Mouse (Mus musculus): Measurements from ENCODE around the gene Mogat1. TPM values are rescaled to one million over a fixed set of nuclear protein-coding genes. Genes with fewer than 3 reads are reported as not detected.
A peak's percentile ranks its signal among the peaks of the same experiment; 100 is the strongest.

The Mogat1 gene
- polyA plus RNA-seq, 1 experiment, result not detected

DNA sequence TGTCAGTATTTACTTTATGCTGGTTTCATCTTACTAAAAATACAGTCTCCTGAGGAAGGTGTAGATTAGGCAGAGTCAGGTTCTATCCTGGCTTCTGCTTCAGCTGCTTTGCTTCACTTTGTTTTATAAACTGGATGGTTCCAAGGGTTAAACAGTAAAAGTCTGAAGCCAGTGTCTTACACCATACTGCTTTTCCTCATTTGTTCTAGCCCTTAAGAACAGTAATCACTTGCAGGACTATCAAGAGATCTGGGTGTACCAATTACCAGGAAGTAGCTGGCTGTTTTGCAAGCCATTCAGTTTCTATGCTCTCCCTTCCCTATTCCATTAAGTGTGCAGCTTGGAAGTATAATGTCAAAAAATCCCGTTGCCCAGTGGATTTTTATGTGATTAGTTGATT is 3.7 kb upstream of the Mogat1 start:
- TF ChIP-seq CTCF (IDR thresholded peaks at IDR 0.05; ENCODE audit: low read depth, low read length) (no peak), POLR2A (IDR thresholded peaks at IDR 0.05; ENCODE audit: borderline replicate concordance, low read depth, low read length) (no peak)
- H3K4me3 ChIP-seq (ENCODE audit: insufficient read depth, low read length), result no peak overlapping the region

DNA sequence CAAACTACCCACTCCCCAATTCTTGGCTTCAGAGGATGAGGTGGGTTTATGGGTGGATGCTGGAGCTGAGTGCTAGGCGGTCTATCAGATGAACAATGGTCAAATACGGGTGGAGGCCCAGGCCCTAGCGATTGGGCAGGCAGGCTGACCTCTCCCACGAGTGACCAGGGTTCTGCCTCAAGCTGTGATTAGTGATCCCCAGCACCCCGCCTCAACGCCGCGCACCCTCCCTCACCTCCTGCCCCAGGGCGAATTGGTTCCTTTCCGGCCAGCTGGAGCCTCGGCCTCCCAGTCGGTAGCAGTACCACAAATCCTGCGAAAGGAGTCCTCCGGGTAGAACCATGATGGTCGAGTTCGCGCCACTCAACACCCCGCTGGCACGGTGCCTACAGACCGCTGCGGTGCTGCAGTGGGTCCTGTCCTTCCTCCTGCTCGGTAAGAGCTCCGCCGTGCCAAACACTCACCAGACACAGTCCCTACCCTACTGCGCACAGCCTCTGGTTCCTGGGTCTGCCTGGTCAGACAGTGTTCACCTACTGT is 900 bp downstream of the Mogat1 start, which contains the start of gene BC035947:
Gene BC035947, minus strand, starts transcription at position 538 of the 540 bp plus-strand sequence.
- Histone ChIP-seq H3K4me1 (ENCODE audit: control insufficient read depth, insufficient read depth, low read length) (peaks cover 3% of the 10 kb centered on the region), H3K4me3 (ENCODE audit: insufficient read depth, low read length) (no peak within 1 kb of the TSS), H3K27ac (ENCODE audit: insufficient read depth, low read depth, low read length) (no peak within 1 kb of the TSS)
- TF ChIP-seq CTCF (IDR thresholded peaks at IDR 0.05; ENCODE audit: low read depth, low read length) (no peak), POLR2A (IDR thresholded peaks at IDR 0.05; ENCODE audit: borderline replicate concordance, low read depth, low read length) (no peak)

More for the DNA sequence above, 3.7 kb upstream of the Mogat1 start:
- Histone ChIP-seq H3K4me1 (ENCODE audit: control insufficient read depth, insufficient read depth, low read length) (peaks cover 3% of the 10 kb centered on the region), H3K27ac (ENCODE audit: insufficient read depth, low read depth, low read length) (no peak overlapping the region)

DNA sequence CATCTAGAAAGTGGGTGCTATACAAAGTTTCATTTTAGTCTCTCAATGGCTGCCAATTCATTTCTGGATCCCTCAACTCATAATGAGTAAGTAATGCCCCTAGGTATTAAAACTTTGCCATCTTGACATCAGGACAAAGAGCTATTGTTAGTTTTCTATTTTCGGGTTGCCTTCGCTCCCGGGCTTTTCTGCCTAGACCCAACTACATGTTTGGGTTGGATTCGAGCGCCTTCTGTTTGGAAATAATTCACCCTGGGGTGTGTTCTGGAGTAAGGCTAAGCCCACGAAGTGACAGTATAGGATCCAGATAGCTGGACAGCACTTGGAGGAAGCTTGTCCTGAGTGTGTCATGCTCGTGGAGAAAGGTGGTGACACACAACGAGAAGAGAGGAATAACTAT is 2.0 kb downstream of the Mogat1 start:
- no peak for TF ChIP-seq CTCF (IDR thresholded peaks at IDR 0.05; ENCODE audit: low read depth, low read length)
- TF ChIP-seq POLR2A (IDR thresholded peaks at IDR 0.05; ENCODE audit: borderline replicate concordance, low read depth, low read length), result no peak
- H3K27ac ChIP-seq (ENCODE audit: insufficient read depth, low read depth, low read length), result no peak overlapping the region

DNA sequence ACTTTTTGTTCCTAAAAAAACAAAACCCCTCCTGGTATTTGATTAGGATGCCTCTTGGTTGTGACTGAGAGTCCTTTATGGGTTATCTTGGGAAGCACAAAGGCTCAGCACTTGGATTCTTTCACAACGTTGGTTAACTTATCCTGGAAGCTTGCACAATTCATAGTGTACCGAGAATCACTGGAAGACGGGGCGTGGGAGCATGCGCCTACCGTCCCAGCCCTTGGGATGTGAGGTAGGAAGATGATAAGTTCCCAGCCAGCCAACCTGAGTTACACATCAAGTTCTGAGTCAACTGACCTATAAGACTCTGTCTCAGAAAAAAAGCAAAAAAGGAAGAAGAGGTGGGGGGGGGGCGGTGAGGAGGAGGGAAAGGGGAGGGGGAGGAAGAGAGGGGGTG is 8.1 kb downstream of the Mogat1 start:
- TF ChIP-seq POLR2A (IDR thresholded peaks at IDR 0.05; ENCODE audit: borderline replicate concordance, low read depth, low read length) (no peak), CTCF (IDR thresholded peaks at IDR 0.05; ENCODE audit: low read depth, low read length) (no peak)
- Histone ChIP-seq H3K27ac (ENCODE audit: insufficient read depth, low read depth, low read length) (no peak overlapping the region), H3K4me1 (ENCODE audit: control insufficient read depth, insufficient read depth, low read length) (0 out of 2 replicates have a peak, but pooled peaks cover 2% of the 10 kb centered on the region), H3K4me3 (ENCODE audit: insufficient read depth, low read length) (no peak overlapping the region)

More for the DNA sequence above, 2.0 kb downstream of the Mogat1 start:
- Histone ChIP-seq H3K4me3 (ENCODE audit: insufficient read depth, low read length) (no peak overlapping the region), H3K4me1 (ENCODE audit: control insufficient read depth, insufficient read depth, low read length) (no peaks in the 10 kb centered on the region)

DNA sequence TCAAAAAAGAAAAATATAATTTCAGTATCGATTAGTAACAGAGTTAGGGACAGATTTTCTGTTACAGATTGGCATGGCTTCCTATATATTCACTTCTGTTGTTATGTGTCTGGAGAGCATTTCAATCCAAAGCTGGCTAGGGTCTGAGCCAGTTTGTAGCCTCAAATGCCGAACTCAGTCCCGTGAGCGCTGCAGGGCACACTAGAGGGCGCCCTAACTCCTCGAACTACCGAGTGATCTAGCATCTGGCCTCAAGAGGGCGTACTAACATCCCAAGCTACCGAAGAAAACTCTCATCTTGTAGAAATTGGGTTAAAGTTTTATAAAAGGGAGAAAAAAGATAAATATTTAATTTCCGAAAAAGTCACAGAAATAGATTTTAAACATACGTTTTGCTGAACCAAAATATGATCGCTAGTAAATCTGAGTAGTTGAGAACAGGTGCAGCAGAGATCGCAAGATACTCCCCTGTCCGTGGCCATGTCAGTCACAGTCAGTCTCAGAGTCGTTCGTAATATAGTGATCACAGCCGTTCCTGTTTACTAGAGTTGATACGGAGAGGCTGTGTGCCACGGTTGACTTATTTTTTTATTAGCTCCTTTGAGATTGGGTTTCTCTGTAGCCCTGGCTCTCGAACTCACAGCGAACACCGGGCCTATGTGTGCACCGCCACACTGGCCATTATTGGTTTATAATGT is 14.5 kb downstream of the Mogat1 start:
- Histone ChIP-seq H3K4me1 (ENCODE audit: control insufficient read depth, insufficient read depth, low read length) (0 out of 2 replicates have a peak, but pooled peaks cover 2% of the 10 kb centered on the region), H3K27ac (ENCODE audit: insufficient read depth, low read depth, low read length) (no peak overlapping the region), H3K4me3 (ENCODE audit: insufficient read depth, low read length) (no peak overlapping the region)
- no peak for TF ChIP-seq POLR2A (IDR thresholded peaks at IDR 0.05; ENCODE audit: borderline replicate concordance, low read depth, low read length)
- TF ChIP-seq CTCF (IDR thresholded peaks at IDR 0.05; ENCODE audit: low read depth, low read length), result peak; percentile 99

DNA sequence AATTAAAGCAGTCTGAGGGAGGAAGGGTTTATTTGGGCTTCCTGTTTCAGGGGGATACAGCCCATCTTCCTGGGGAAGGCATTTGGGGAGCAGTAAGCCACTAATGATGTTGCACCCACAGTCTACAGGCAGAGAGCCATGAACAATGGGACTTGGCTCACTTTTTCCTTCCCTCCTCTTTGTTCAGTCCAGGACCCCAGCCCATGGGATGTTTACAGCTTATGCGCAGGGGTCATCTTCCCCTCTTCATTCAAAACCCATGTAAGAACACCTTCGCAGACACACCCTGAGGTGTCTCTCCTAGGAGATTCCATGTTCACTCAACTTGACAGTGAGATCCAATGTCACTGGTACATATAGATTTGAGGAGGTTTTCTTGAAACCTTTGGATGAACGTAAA is 17.6 kb downstream of the Mogat1 start:
- no peak for TF ChIP-seq CTCF (IDR thresholded peaks at IDR 0.05; ENCODE audit: low read depth, low read length)
- no peak for TF ChIP-seq POLR2A (IDR thresholded peaks at IDR 0.05; ENCODE audit: borderline replicate concordance, low read depth, low read length)
- Histone ChIP-seq H3K4me1 (ENCODE audit: control insufficient read depth, insufficient read depth, low read length) (0 out of 2 replicates have a peak, but pooled peaks cover 2% of the 10 kb centered on the region), H3K4me3 (ENCODE audit: insufficient read depth, low read length) (no peak overlapping the region), H3K27ac (ENCODE audit: insufficient read depth, low read depth, low read length) (no peak overlapping the region)

DNA sequence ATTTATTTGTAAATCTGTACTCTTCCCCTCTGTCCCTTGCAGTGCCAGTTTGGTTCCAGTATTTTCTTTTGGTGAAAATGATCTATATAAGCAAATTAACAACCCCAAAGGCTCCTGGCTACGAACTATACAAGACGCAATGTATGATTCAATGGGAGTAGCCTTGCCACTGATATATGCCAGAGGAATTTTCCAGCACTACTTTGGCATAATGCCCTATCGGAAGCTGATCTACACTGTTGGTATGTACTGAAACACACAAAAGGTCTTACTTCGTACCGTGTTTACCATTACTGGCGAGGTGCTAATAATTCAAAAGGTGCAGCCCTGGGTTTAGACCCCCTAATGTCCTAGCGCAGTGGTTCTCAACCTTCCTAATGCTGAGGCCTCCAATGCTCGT is 18.2 kb downstream of the Mogat1 start:
- no peaks in the 10 kb centered on the region for H3K4me1 ChIP-seq (ENCODE audit: control insufficient read depth, insufficient read depth, low read length)
- no peak overlapping the region for H3K4me3 ChIP-seq (ENCODE audit: insufficient read depth, low read length)
- TF ChIP-seq POLR2A (IDR thresholded peaks at IDR 0.05; ENCODE audit: borderline replicate concordance, low read depth, low read length) (no peak), CTCF (IDR thresholded peaks at IDR 0.05; ENCODE audit: low read depth, low read length) (no peak)
- H3K27ac ChIP-seq (ENCODE audit: insufficient read depth, low read depth, low read length), result no peak overlapping the region

DNA sequence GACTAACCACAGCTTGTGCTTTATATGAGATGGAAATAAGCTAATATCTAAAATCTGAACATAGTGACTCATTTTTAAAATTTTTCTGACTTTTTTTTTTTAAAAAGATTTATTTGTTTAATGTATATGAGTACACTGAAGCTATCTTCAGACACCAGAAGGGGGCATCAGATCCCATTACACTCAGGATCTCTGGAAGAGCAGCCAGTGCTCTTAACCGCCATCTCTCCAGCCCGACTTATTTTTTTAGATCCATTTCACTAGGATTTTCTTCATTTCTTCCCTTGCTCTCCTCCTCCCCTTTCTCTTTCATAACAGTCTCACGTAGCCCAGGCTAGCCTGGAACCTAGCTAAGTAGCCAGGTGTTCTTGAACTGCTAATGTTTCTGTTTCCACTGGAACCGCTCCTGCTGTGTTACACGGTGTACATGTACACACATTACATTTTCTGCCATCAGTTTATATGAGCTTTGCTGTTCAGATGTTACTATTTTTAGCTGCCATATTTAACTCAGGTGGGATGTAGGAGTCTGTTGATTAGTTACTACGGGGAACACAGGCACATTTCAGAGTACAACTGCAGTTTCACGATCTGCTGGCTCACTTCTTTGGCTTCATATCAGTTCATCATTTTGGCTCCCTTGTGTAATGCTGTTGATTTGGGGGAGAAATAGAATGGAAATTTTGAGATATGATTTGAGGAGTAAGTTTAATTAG is 19.9 kb downstream of the Mogat1 start:
- no peak overlapping the region for H3K4me3 ChIP-seq (ENCODE audit: insufficient read depth, low read length)
- no peak overlapping the region for H3K27ac ChIP-seq (ENCODE audit: insufficient read depth, low read depth, low read length)
- H3K4me1 ChIP-seq (ENCODE audit: control insufficient read depth, insufficient read depth, low read length), result no peaks in the 10 kb centered on the region
- TF ChIP-seq POLR2A (IDR thresholded peaks at IDR 0.05; ENCODE audit: borderline replicate concordance, low read depth, low read length) (no peak), CTCF (IDR thresholded peaks at IDR 0.05; ENCODE audit: low read depth, low read length) (no peak)

DNA sequence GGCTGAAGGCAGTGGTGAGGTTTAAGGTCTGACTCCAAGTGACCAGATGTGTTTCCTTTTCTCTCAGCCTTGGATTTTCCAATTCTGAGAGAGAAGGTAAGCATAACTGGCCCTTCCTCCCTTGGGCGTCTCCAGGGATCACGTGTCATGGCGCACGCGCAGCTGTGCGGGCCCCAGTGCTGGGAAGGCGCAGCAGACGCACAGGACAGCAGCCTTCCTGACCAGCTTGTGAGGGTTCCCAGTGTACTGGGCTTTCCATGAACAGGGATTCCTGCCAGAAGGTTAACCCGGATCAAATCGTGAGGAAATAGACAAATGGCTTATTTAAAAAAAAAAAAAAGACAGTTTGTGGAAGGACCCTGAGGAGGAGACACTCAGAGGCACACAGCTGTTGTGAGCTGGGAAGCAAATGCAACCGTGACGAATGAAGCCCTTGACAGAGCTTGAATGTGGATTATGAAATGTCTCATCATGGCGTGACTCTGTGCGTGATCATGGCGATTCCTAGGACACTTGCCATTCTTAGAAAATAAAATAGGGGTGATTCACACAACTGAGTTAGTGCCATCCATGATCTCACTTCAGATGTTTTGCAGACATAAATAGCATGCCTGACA is 21.5 kb downstream of the Mogat1 start:
- Histone ChIP-seq H3K27ac (ENCODE audit: insufficient read depth, low read depth, low read length) (no peak overlapping the region), H3K4me1 (ENCODE audit: control insufficient read depth, insufficient read depth, low read length) (no peaks in the 10 kb centered on the region), H3K4me3 (ENCODE audit: insufficient read depth, low read length) (no peak overlapping the region)
- no peak for TF ChIP-seq CTCF (IDR thresholded peaks at IDR 0.05; ENCODE audit: low read depth, low read length)
- TF ChIP-seq POLR2A (IDR thresholded peaks at IDR 0.05; ENCODE audit: borderline replicate concordance, low read depth, low read length), result no peak

Data from bone marrow macrophage, adult 2 months (primary cell).